Mouse (Mus musculus) adrenal gland (tissue): ENCODE data around the gene Ncln.

Source experiments
- microRNA-seq, 2 experiments: library from miRNA; unstranded; fragments of <30 nt; microRNA quantifications; one replicate each; pipeline ENCODE4; 2019

Ncln gene

Small RNAs within 50 kb of the gene (microRNA-seq; reads per million reads assigned to microRNA genes)
- gene Gm25595 = 0 reads per million in 2 experiments
